ENCODE assay signal across 8 mouse cellular contexts in the genomic region with DNA sequence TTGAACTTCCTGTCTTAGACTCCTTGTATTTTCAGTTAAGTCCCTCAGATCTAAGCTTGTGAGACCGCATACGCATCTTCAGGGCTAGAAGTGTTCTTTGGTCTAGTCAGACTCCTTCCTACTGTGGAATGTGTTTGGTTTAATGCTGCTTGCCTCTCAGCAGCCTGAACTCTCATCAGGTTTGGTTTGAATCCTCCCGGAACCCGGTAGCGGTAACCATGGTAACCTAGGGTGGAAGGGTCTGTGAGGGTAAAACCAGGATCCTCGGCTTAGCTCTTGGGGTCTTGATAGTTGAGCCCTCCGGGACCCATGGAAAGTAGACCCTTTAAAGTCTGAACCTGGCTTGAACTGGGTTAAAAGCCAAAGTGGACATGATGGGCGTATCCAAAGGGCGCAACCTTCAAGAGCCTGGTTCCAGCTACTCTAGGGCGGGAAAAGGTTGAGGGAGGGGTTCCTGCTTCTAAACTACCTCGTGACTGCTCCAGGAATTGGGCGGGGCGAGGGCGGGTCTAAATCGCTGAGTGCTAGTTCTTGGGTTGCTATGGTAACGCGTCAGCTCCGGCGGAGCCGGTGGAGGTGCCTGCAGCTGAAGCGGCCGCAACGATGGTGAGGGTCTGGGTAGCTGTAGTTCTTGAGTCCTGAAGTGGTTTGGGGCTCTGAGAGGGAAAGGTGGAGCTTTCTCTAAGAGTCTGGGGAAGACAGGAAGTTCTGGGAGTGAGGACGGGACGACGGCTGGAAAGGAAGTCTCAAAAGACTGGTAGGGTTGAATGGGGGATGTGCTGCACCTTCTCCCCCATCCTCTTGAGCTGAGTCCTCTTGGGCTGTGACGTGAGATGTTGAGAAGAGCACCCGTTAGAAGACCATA. TPM values are rescaled to one million over a fixed set of nuclear protein-coding genes. Genes with fewer than 3 reads are reported as not detected.
A peak's percentile ranks its signal among the peaks of the same experiment; 100 is the strongest.
DNase-seq lines count a peak whose midpoint lies in the region; ATAC-seq and TF ChIP-seq lines count a peak whose summit lies in the region.

Cfap45 (plus strand) TSS at position 226 of the 865 bp plus-strand sequence.

- ATAC-seq in intestine, postnatal 0 days = peak; percentile 59
- no peak for ATAC-seq in erythroblast, adult 5-6 weeks (replicated peaks; ENCODE audit: low FRiP score, poor library complexity, severe bottlenecking)

- DNase-seq in adrenal gland, adult (ENCODE audit: inconsistent age in 2 of 2, low spot score in 1 of 2) = peak; percentile 76 to 94
- DNase-seq in embryonic facial prominence, embryonic 10.5 days (ENCODE audit: low spot score) = peak; percentile 95
- peak; percentile 84 to 92 for DNase-seq in heart, adult 18-20 months
- peak; percentile 85 for DNase-seq in left cerebral cortex, postnatal 4 days
- peak; percentile 95 for DNase-seq in mesoderm, embryonic 11.5 days (ENCODE audit: low read depth, low spot score)
- DNase-seq in skeletal muscle tissue, adult 2 months (ENCODE audit: low read depth, low spot score) = peak; percentile 77

- H3K9me3 ChIP-seq in embryonic facial prominence, embryonic 10.5 days = peaks cover 6% of the 10 kb centered on the region; the same call in 1 of the 2 replicates
- H3K9me3 ChIP-seq in intestine, postnatal 0 days (ENCODE audit: control insufficient read depth) = no peaks in the 10 kb centered on the region

- intact Hi-C loops in left cerebral cortex, postnatal 4 days (cut with DNase I) = loop anchor here (10.0 kb wide), 1 partner anchor 854 kb away; no protein-coding TSS in a partner anchor

- no peak for TF ChIP-seq CTCF in intestine, postnatal 0 days (IDR thresholded peaks at IDR 0.05; ENCODE audit: low read depth)

- no peaks in the 10 kb centered on the region for H3K36me3 ChIP-seq in embryonic facial prominence, embryonic 10.5 days (replicated peaks)
- no peaks in the 10 kb centered on the region for H3K36me3 ChIP-seq in intestine, postnatal 0 days (ENCODE audit: control insufficient read depth, insufficient read depth)

- H3K4me1 ChIP-seq in embryonic facial prominence, embryonic 10.5 days = peaks cover 33% of the 10 kb centered on the region
- H3K4me1 ChIP-seq in intestine, postnatal 0 days (replicated peaks; ENCODE audit: control insufficient read depth, insufficient read depth, low read length) = no peaks in the 10 kb centered on the region

- no peak within 1 kb of the TSS; the same call in 1 of the 2 replicates for H3K9ac ChIP-seq in intestine, postnatal 0 days (ENCODE audit: low read depth, low read length)

- H3K4me2 ChIP-seq in intestine, postnatal 0 days (replicated peaks; ENCODE audit: low read depth) = peak within 1 kb of the TSS; percentile 60

- peak within 1 kb of the TSS; percentile 48 for H3K4me3 ChIP-seq in embryonic facial prominence, embryonic 10.5 days
- H3K4me3 ChIP-seq in intestine, postnatal 0 days (ENCODE audit: low read depth, low read length) = peak within 1 kb of the TSS; percentile 31

- H3K27ac ChIP-seq in embryonic facial prominence, embryonic 10.5 days (replicated peaks) = peak within 1 kb of the TSS; percentile 71
- H3K27ac ChIP-seq in intestine, postnatal 0 days (ENCODE audit: low read depth, low read length) = no peak within 1 kb of the TSS

- peaks cover 13% of the 10 kb centered on the region; the same call in 1 of the 2 replicates for H3K27me3 ChIP-seq in embryonic facial prominence, embryonic 10.5 days (replicated peaks; ENCODE audit: low read depth, poor library complexity, severe bottlenecking)
- H3K27me3 ChIP-seq in intestine, postnatal 0 days (replicated peaks; ENCODE audit: control insufficient read depth, insufficient read depth, low read length) = no peaks in the 10 kb centered on the region

- 3% methylated on average over 28 of the region's 28 CpGs for WGBS in embryonic facial prominence, embryonic 10.5 days
- 6% methylated on average over 28 of the region's 28 CpGs for WGBS in intestine, postnatal 0 days

RNA-seq across cellular contexts. Expression of gene Cfap45, which starts in this region (rescaled TPM):
- 1.3 TPM in 2 replicates for polyA plus RNA-seq in embryonic facial prominence, embryonic 10.5 days (2016; fragmentation: Nextera tagmentation; extraction: Ambion mirVana)
- total RNA-seq in heart, adult 18-20 months (2021) = 1 to 10 TPM in 1 of 2 experiments, not detected in 1; 1.2 TPM
- 0.77 and 1.3 TPM in 2 replicates for polyA plus RNA-seq in intestine, postnatal 0 days (2015; fragmentation: Nextera tagmentation; extraction: Ambion mirVana)
- total RNA-seq in left cerebral cortex, postnatal 4 days (2021) = 1 to 10 TPM; 2.3 to 2.5 TPM
- not detected in 2 replicates for total RNA-seq in erythroblast, adult 5-6 weeks (2015; ENCODE audit: low replicate concordance)
- 0.28 TPM in 1 of 2 replicates, not detected in the other for total RNA-seq in erythroblast, adult 5-6 weeks (2017; ENCODE audit: low replicate concordance)
